Mouse (Mus musculus): ENCODE results near the gene Yif1a. TPM values are rescaled to one million over a fixed set of nuclear protein-coding genes. Genes with fewer than 3 reads are reported as not detected.

Yif1a gene
- total RNA-seq (2021): 10 to 100 TPM; 24.6 to 26.0 TPM

DNA sequence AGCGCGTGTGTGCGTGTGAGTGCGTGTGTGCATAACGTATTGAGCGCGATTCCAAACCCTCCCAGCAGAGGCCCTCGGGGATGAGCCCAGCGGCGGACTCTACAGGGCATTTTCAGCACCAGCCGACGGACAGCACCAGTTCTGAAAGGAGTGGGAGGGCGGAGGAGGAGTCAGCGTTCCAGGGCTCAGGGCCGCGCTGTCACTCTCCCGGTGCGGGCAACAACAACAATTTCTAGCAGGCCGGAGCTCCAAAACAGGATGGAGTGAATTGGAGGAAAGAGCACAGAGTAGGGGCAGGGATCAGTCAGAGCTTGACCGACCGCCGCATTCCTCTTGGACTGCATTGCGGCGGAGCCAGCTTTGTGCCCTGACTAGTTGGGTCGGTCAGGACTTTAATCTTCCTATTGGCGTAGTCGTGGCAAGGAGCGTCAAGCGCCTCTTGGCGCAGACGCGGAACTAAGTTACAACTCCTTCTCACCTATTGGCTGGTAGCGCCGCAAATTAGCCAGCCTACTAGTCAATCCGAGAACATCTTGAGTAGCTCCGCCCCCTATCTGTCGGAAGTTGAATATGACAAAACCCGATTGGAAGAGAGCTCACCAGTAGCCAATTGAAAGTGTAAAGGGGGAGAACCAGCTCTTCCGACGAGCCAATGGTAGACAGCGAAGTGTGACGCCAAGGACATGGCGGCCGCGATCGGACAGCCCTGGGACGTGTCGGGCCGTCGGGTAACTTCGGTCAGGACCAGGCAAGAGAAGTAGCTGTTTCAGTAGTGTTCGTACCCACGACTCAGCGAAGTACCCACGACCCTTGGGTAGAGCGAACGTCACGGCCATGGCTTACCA, at the start of gene Yif1a:
TSS of gene Yif1a (plus strand) at position 655 of the 845 bp plus-strand sequence.
- intact Hi-C loops (cut with DNase I): no loop called here

DNA sequence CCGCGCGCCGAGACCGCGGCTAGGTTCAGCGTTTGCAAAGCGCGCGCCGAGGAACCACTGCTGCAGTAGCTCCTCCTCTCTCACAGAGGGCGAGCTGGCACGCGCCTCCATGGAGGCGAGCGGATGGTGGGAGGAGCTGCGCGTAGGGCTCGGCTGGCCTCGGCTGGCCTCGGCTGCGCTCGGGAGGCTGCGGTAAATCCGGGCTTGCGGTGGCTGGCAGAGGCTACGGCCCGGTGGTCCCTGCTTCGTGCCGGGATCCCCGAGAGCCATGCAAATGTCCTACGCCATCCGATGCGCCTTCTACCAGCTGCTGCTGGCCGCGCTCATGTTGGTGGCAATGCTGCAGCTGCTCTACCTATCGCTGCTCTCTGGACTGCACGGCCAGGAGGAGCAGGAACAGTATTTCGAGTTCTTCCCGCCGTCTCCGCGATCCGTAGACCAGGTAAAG, 49.6 kb upstream of the Yif1a start, which contains the start of the genes B4gat1 and AC124502.3:
TSS of gene B4gat1 (plus strand) at position 118 of the 448 bp plus-strand sequence.
TSS of gene AC124502.3 (plus strand) at position 183 of the 448 bp plus-strand sequence.
- DNase-seq (ENCODE audit: low spot score in 2 of 2): peak; percentile 94 to 95
- intact Hi-C loops (cut with DNase I): no loop called here

More for the DNA sequence above, at the start of gene Yif1a:
- DNase-seq (ENCODE audit: low spot score in 2 of 2): peak; percentile 95 to 100

DNA sequence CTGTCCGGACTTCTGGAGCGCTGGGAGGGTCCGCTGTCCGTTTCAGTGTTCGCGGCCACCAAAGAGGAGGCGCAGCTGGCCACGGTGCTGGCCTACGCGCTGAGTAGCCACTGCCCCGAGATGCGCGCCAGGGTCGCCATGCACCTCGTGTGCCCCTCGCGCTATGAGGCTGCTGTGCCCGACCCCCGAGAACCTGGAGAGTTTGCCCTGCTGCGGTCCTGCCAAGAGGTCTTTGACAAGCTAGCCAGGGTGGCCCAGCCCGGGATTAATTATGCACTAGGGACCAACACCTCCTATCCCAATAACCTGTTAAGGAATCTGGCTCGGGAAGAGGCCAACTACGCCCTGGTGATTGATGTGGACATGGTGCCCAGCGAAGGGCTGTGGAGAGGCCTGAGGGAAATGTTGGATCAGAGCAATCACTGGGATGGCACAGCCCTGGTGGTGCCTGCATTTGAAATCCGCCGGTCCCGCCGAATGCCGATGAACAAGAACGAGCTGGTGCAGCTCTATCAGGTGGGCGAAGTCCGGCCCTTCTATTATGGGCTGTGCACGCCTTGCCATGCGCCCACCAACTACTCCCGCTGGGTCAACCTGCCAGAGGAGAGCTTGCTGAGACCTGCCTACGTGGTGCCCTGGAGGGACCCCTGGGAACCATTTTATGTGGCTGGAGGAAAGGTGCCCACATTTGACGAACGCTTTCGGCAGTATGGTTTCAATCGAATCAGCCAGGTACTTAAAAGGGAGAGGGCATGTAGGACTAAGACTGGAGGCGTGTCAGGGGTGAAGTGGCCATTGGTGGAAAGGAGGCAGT, 48.8 kb upstream of the Yif1a start:
- DNase-seq (ENCODE audit: low spot score in 2 of 2): no peak
- intact Hi-C loops (cut with DNase I): no loop called here

DNA sequence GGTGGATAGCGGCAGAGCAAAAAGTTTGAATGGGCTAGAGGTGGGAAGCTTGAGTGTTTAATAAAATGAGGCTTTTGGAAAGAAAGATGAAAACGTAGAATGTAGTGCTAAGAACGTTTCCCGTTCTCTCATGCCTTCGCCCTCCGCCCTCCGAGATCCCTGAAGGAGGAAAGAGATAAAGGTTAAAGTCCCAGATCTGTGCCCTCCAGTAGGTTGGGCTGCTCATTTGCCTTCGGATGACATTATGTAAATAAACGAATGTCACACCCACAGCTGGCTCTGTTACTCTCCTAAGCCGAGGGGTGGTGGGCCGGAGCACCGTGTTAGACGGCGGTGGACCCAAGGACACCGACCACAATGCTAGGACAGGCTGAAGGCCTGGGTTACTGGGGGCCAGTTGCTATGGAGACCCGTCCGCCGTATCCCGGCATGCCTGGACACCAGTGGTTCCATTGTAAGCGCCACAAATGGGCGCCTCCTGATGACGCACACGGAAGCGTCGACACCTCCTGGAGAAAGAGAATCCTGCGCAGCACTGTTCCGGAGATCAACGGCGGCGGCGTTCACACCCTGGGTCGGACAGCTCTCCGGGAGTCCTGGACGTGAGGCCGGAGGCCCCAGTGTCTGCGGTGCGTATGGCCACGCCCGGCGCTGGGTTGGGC, 47.3 kb upstream of the Yif1a start, which contains the start of gene Brms1:
TSS of gene Brms1 (plus strand) at position 493 of the 662 bp plus-strand sequence.
- peak; percentile 95 for DNase-seq (ENCODE audit: low spot score in 2 of 2)
- intact Hi-C loops (cut with DNase I): no loop called here

DNA sequence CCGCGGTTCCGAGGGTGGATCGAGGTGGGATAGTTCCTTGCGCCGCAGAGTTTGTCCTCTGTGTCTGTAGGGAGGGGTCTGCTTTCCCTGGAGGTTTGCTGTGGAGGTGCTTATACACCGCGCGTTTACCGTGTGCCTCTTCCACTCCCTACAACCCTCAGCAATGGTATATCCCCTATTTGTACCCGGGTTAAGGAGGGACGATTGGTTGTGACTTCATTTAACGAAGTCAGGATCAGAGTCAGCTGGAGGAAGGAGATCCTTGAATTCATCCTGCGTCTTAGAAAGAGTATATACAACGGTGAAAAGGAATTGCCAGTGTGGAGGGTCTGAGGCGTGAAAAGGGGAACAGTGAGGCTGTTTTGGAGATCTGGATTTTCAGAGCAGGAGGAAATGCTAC, 46.8 kb upstream of the Yif1a start:
- intact Hi-C loops (cut with DNase I): no loop called here
- DNase-seq (ENCODE audit: low spot score in 2 of 2): no peak

DNA sequence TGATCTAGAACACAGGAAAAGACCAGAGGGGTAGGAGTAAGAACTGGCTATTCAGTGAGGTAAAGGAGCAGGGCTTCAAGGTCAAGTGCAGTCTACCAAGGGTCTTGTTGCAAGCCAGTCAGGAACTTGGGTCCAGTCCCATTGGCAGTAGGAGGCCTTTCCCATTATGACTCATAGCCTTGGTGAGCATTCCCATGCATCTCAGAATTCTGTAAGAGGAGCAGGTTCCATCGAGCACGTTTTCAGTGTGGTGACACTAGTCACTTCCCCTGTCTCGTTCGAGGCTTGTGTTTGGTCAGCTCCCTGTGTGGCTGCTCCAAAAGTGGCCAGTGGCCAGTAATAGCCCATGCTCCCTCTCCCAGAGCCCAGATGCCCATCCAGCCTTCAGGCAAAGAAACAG, 42.8 kb upstream of the Yif1a start:
- intact Hi-C loops (cut with DNase I): loop anchor here (5.0 kb wide), 1 partner anchor 37 kb away; no protein-coding TSS in a partner anchor
- peak in 1 of 2 experiments; percentile 61 for DNase-seq (ENCODE audit: low spot score in 2 of 2)

DNA sequence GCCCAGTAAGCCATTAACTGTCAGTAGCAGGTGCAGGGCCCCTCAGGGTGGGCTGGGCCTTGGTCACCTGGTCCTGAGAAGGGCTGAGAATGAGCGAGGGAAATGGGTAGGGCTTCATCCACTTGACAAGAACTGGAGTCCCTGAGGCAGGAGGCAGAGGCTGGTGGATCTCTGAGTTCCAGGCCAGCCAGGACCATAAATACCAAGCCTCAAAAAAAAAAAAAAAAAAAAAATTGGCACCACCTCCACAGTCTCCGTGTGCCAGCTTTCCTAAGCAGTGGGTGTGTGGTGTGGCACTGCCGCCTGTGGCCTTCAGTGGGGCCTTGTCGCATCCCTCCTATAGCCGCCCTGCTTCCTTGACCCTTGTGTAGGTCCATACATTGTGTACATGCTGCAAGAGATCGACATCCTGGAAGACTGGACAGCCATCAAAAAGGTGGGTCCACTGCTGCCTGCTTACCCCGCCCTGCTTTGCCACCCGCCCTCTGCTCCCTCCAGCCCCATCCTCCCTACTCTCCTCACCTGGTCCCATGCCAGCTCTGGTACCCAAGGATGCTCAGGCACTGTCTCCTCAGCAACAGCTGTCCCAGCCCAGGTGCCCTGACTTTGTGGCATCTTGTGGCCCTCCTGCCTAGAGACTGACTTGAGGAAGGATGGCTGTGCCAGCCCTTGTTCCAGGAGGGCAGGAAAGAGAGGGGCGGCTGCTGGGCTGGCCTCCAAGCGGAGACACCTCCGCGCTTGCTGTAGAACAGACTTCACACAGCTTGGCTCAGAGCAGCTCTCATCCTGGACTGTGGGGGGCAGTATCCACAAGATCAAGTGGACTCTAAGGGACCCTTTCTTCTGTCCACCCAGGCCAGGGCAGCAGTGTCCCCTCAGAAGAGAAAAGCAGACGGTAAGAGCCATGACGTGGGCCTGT, 39.9 kb upstream of the Yif1a start:
- DNase-seq (ENCODE audit: low spot score in 2 of 2): peak; percentile 67 to 93
- intact Hi-C loops (cut with DNase I): loop anchor here (5.0 kb wide), 1 partner anchor 34 kb away; no protein-coding TSS in a partner anchor

DNA sequence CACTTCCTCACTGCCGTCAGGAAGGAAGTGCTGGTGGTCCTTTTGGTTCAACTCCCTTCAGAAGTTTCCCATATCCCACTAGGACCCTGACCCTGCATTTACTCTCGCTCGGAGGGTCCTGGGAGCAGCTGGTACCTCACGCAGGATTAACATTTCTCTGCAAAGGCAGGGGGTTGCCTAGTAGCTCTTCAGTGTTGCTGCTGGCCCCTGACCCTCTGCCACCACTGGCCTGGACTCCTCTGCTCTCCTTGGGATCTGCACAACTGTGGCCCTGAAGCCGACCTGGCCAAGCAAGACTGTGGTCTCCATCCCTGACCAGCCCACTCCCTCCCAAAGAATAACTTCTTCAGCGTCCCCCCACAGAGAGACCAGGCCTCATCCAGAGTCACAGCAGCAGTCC, 39.0 kb upstream of the Yif1a start:
- intact Hi-C loops (cut with DNase I): loop anchor here (5.0 kb wide), 1 partner anchor 33 kb away; no protein-coding TSS in a partner anchor
- DNase-seq (ENCODE audit: low spot score in 2 of 2): no peak

DNA sequence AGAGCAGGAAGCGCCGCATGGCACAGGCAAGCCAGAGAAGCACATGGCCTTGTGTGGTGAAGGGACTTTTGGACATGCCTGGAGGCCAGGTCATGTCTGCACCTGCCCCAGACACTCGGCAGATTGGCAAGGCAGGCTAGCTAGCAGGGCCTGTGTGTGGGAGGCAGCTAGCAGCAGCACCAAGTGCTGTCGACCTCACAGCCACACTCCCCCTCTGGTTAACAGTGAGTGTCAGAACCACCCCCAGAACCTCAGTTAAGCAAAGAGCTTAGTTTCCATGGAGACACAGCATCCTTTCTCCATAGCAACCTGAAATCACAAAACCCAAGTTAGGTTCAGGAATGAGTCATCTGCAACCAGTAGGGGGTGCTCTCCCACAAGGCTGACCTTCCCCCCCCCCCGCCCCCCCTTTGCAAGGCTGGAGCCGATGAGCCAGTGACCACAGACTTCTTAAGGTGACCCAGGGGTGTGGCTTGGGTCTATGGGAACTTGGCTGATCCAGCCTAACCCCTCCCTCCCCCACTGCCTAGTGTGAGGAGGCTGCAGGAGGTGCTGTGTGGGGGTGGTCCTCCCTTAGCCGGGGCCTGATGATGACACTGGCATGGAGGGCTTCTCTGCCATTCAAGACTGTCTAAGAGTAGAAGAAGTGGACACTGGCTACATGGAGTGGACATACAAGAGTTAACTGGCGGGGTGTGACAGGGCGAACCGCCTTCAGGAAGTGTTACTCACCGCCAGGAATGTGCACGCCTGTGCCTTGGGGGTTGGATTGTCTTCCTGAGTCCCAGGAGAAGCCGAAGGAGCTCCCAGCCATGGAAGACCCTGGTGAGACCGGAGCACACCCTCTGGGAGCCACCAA, 38.1 kb upstream of the Yif1a start, which contains the start of gene Rin1:
TSS of gene Rin1 (plus strand) at position 435 of the 859 bp plus-strand sequence.
- DNase-seq (ENCODE audit: low spot score in 2 of 2): peak; percentile 79 to 96
- intact Hi-C loops (cut with DNase I): loop anchor here (2.0 kb wide), 1 partner anchor 101 kb away; no protein-coding TSS in a partner anchor

DNA sequence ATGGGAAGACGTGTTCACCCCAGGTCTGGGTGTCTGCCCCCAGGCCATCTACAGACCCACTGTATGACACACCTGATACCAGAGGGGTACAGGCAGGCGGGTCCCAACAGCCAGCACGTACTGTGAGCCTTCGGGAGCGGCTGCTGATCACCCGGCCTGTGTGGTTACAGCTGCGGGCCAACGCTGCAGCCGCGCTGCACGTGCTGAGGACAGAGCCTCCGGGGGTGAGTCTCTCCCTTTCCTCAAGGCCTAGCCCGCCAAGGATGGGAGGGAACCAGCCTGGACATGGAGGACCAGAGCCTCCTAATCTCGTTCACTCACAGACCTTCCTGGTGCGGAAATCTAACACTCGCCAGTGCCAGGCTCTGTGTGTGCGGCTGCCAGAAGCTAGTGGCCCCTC, 37.3 kb upstream of the Yif1a start:
- no peak for DNase-seq (ENCODE audit: low spot score in 2 of 2)
- intact Hi-C loops (cut with DNase I): loop anchor here (2.0 kb wide), 1 partner anchor 100 kb away; no protein-coding TSS in a partner anchor

DNA sequence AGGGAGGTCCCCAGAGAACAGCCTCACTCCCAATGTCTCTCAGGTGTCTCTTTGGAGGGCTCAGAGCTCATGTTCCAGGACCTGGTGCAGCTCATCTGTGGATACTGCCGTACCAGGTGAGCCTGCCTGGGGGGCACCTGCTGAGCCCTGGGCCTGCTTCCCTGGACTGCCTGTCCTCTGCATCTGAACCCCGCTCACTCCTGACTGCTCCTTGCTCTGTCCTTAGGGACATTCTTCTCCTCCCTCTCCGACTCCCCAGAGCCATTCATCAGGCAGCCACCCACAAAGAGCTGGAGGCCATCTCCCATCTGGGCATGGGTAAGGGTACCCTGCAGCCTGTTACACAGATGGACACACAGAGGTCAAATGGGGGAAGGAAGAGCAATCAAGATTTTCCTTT, 36.8 kb upstream of the Yif1a start:
- no peak for DNase-seq (ENCODE audit: low spot score in 2 of 2)
- intact Hi-C loops (cut with DNase I): loop anchor here (2.0 kb wide), 1 partner anchor 99 kb away; no protein-coding TSS in a partner anchor

DNA sequence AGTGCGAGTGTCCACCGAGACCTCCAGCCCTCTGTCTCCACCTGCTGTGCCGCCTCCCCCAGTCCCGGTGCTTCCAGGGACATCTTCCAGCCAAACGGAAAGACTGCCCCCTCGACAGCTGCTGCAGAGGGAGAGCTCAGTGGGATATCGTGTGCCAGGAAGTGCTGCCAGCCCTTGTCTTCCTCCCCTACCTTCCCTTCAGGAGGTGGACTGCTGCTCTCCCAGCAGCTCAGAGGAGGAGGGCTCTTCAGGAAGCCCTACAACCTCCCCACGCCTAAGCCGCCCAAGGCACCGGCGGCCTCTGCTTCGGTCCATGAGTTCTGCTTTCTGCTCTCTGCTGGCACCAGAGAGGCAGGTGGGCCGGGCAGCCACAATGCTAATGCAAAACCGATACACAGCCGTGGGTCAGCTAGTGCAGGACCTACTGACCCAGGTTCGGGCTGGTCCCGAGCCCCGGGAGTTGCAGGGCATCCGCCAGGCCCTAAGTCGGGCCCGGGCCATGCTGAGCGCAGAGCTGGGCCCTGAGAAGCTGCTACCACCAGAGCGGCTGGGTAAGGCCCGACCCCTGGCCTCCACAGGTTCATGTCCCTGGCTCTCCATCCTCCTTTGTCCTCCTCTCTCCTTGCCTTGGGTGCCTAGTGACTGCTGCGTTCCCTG, 36.0 kb upstream of the Yif1a start:
- peak in 1 of 2 experiments; percentile 85 for DNase-seq (ENCODE audit: low spot score in 2 of 2)
- intact Hi-C loops (cut with DNase I): no loop called here

DNA sequence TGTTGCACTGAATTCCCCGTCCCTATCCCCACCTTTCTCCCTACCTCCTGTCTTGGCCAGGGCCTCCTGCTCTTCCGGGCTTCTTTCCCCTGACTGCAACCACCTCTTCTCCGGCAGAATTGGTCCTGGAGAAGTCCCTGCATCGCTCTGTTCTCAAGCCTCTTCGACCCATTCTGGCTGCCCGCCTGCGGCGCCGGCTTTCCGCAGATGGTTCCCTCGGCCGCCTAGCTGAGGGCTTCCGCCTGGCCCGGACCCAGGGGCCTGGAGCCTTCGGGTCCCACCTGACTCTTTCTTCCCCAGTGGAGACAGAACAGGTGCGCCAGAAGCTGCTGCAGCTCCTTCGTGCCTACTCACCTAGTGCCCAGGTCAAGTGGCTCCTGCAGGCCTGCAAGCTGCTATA, 35.5 kb upstream of the Yif1a start:
- no peak for DNase-seq (ENCODE audit: low spot score in 2 of 2)

DNA sequence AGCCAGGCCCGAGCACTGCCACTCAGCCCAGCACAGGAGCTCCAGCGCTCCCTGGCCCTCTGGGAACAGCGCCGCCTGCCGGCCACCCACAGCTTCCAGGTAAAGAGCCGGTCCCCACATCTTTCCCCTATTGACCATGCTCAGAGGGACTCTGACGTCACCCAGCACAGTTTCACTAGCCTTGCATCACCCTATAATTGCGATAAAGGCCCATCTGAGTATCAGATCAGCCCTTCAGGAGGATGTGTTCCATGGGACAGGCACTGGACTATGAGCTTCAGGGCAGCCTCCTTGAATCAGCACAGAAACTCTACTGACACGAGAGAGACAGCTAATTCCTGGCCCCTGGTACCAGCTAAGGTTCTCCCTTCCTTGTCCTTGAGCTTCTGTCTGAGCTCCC, 34.4 kb upstream of the Yif1a start:
- intact Hi-C loops (cut with DNase I): no loop called here
- peak in 1 of 2 experiments; percentile 51 for DNase-seq (ENCODE audit: low spot score in 2 of 2)

More for the DNA sequence above, 35.5 kb upstream of the Yif1a start:
- intact Hi-C loops (cut with DNase I): no loop called here

DNA sequence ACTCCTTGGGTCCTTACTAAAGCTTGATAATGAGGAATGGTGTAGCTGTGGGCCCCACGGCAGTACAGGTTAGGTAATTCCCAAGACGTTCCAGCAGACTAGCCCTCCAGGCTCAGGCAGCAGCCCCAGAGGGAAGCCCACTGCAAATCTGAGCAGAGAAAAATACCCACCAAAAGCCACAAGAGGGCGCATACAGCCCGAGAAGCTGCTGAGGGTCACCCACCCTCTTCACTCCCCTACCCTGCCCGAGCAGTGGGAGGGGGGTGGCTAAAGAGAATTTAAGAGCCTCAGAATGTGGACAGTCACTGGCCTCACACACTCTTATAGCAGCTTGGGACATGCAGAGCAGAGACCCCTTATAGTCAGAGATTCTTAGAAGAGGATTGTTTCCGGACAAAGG, 32.1 kb upstream of the Yif1a start:
- intact Hi-C loops (cut with DNase I): loop anchor here (2.0 kb wide), 1 partner anchor 17 kb away; no protein-coding TSS in a partner anchor
- DNase-seq (ENCODE audit: low spot score in 2 of 2): no peak

DNA sequence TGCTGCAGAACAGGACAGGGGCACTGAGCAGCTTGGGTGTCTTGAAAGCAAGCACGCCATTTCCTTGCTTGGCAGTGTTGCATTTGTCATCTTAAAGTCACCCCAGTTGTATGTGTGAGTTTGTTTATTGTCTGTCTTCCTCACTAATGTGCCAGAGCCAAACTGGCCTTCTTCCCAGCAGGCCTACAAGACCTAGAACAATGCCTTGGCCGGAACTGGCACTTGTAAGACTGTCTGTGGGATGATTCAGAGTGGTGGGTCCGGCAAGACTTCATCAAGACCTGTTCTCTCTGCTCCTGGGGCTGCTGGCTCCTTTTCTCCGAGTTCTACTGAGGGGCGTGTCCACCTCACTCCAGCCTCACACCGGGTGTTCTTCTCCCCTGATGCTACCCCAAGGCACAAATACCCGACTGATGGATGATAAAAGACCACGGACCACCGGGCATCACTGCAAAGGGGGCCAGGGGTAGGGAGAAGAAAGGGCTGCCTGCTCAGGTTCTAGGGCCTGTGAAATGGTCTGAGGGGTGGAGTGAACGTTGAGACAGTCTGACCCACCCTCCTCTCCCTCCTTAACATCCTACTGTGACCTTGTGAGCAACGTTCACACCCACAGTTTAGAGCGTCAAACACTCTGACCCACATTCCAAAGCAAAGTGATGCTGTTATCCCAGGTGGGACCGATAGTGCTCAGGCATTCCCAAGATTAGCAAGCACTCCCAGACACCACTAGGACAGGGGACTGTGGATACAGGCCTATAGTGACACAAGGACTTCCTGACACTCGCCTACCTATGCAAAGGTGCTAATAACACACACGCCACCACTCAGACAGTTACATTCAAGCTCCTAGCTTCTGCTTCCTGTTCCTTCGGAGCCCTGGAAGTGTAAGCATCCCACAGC, 30.2 kb upstream of the Yif1a start:
- intact Hi-C loops (cut with DNase I): loop anchor here (2.0 kb wide), 1 partner anchor 15 kb away; no protein-coding TSS in a partner anchor

More for the DNA sequence above, 30.2 kb upstream of the Yif1a start:
- DNase-seq (ENCODE audit: low spot score in 2 of 2): no peak

Data from left cerebral cortex, postnatal 25 days (tissue).